Mouse (Mus musculus) thymus, postnatal 25 days (tissue): Measurements from ENCODE around the gene Ankra2.

Experiments used
- DNase-seq: peaks from one replicate; pipeline ENCODE4 v3.0.0; 2022

Ankra2 gene

DNA sequence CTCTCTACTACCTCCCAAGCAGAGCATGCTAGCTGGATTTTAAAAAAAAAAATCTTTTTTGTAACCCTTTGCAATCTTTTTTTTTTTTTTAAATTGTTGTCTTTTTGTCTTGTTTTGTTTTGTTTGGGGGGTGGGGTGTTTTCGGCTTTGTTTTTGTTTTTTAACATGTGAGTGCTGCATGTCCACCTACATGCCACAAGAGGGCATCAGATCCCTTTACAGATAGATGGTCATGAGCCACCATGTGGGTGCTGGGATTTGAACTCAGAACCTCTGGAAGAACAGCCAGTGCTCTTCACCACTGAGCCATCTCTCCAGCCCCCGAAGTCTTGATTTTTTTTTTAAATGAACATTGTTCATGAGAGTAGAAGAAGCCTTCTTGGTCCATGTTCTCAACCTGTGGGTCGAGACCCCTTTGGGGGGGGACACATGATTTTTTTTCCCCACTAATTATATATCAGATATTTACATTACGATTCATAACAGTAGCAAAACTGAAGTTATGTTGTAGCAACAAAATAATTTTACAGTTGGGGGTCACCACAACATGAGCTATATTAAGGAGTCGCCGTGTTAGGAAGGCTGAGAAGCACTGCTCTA, 35.1 kb downstream of the Ankra2 start:
- DNase-seq = no peak

DNA sequence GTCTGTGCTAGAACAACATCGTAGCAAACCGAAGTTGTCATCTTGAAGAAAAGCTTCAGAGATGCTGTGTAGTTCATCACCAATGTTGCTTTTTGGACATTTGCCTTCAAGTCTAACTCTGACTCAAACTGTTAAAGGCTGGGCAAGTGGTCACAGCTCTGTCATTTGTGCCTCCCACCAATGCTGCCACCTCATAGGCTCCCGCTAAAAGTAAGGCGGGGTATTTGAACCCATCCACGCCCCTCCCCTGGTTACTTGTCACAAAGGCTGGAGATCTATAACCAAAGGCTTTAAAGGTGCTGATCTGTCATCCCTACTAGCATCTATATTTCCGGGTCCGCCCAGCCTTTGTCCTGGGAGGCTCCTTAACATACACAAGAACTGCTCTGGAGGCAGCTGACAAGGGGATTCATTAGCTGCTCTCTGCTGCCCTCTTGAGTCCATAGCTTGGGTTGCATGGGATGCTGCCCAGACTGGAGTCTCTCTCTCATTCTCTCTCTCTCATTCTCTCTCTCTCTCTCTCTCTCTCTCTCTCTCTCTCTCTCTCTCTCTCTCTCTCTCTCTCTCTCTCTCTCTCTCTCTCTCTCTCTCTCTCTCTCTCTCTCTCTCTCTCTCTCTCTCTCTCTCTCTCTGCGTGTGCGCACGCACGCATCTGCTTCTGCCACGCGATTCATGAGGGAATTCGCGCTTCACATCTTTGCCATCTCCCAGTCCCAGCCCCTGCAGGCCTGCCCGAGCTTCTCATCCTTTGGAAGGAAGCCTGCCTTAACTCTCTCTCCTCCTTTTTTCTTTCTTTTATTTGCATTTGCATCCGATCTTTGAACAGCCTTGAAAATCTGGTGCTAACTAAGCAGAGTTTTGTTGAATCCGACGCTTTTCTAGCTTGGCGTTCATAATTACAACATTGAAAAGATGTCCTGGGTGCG, 36.2 kb downstream of the Ankra2 start:
- peak; percentile 60 for DNase-seq

DNA sequence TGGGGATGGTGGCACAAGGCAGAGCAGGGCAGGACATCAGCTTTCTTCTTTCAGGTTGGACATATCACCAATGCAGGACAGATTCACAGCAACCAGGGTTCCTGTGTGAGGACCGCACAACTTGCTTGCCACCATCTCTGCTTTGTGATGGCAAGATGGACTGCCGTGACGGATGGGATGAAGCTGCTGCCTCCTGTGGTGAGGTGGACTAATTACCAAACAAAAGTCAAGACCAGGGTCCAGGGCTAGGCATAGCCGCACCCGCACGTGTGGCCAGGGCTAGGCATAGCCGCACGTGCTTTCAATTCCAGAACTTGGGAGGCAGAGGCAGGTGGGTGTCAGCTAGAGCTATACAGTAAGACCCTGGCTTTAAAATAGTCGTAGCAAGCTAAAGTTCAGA, 42.4 kb downstream of the Ankra2 start:
- no peak for DNase-seq

DNA sequence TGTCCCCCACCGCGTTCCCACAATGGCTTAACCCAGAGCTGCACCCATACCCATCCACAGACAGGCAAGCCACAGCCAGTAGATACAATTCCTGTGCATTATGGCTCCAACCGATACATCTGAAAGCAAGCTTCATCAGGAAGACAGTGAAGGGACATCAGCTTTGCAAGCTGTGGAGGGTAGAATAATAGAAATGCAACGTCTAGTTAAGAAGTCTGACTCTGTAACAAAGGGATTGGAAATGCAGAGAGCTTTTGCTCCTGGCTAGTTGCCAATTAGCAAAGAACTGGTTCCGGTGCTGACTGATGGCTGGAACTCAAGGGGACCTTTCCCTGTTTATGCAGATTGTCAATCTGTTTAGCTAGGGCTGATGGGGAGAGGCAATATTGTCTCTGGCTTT, 43.5 kb downstream of the Ankra2 start:
- DNase-seq = no peak

DNA sequence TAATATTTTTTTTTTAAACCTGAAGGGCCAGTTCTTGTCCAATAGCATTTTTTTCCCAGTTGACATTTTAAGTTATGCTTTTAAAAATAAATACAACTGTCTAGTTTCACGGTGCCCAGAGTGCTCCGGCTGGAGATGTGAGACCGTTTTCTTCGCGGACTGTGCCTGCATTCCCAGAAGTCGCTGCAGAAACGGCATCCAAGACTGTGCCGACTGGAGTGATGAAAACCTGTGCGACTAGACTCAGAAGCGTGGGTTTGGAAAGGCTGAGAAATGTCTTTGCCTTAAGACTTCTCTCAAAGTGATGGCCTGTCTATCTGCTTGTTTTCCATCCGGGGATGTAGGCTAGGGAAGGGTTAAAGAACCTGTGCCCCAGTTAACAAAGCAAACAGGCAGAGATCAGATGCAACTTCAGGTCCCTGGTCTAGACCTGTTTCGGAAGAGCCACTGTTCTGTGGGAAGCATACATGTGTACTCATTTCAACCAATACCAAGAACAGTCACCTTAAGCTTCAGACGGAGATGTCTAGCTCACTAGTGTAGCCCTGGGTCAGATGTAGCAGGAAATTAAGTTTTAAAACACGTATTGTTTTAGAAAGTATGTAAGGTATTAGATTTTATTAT, 44.1 kb downstream of the Ankra2 start:
- DNase-seq = no peak

DNA sequence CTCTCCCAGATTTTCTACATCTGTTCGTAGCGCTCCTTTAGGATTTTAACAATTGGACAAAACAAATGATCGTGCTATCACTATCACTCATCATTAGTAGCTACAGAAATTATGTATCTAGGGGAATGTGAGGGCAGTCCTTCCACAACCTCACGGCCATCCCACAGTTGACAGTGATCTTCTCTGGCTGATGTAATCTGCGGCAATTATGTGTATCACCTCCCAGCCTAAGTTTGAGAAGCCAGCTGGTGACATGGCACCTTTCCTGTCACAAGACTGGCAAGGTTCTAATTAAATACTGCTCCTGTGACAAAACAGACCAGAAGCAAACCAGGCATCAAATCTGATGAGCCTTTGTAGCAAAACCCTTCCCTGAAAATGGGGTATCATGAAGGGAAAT, 45.1 kb downstream of the Ankra2 start:
- DNase-seq = no peak

DNA sequence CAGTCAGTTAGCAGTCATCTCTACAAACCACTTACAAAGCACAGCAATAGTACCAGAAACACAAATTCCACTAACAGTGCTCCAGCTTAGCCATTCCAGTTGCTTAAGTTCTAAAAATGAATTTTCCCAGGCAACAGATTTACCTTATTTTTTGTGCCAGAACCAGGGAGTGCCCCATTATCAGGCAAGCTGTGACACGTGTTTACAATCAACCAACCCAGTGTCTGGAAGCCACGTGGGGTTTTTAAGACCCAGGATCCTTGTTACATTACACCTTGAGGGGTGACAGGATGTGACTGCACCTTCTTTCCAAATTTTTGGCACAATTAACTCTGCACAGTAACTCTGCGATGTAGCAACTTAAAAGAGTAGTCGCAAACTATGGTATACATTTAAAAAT, 45.9 kb downstream of the Ankra2 start:
- no peak for DNase-seq

DNA sequence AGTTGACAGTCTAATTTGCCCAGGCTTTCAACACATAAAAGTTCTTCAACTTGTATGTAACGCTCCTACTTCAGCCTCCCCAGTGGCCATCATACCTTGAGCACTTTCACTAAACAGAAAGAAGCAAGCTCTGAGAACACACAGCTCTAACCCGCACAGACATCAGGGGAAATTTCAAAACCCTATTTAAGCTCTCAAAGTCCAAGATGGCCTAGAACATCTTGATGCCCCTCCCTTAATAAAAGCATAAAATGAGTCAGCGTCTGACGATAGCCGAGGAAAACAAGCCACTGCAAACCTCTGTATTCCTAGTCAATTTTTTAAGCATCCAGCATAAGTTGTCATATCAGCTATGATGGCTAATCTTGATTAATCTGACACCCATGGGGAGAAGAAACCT, 48.7 kb downstream of the Ankra2 start:
- DNase-seq = no peak

DNA sequence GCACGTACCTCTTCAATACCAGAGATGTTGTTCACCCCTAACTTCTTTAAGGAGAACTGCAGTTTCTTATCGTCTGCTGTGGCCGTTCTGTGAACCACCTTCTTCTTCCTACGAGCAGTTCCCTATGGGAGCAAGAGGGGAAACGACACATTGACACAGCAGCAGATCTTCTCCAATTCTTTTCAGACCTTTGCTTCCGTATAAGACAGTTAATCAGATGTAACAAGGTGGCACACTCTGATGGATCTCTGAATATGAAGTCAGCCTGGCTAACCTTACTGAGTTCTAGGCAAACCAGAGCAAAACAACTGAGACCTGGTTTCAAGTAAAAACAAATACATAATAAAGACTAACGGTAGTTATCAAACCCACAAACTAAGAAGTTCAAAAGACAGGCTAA, 50.8 kb downstream of the Ankra2 start:
- no peak for DNase-seq

DNA sequence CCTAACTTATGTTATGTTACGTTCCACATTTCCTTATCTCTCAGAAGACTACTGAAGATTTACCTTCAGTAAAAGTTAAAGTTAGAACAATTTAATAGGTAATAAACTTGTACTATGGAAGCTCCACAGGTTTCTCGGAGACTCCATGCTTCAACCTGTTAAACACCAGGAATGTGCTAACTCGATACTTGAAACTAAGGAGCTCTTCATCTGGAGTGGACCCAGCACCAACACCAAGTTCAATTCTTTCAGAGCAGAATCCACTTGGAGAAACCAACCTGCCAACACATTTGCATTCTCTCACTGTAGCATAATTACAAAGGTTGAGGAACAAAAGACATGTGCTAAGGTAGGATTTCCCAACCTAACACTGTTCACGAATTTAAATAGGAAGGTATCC, 52.2 kb downstream of the Ankra2 start:
- no peak for DNase-seq

DNA sequence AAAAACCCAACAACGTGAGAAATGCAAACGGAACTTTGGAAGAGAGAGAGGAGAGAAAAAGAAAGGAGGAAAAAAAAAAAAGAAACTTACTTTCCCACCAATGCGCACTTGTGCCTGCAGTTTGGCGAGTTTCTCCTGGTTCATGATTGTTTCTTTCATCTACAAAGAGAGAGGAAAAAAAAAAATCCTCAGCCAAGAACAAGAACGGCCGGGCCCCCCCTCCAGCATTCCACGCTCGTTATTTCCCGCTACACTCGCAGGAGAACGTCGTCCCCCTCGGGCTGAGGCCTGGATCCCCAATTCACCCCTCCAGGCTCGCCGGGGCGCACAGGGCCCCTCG, 53.2 kb downstream of the Ankra2 start:
- DNase-seq = no peak

DNA sequence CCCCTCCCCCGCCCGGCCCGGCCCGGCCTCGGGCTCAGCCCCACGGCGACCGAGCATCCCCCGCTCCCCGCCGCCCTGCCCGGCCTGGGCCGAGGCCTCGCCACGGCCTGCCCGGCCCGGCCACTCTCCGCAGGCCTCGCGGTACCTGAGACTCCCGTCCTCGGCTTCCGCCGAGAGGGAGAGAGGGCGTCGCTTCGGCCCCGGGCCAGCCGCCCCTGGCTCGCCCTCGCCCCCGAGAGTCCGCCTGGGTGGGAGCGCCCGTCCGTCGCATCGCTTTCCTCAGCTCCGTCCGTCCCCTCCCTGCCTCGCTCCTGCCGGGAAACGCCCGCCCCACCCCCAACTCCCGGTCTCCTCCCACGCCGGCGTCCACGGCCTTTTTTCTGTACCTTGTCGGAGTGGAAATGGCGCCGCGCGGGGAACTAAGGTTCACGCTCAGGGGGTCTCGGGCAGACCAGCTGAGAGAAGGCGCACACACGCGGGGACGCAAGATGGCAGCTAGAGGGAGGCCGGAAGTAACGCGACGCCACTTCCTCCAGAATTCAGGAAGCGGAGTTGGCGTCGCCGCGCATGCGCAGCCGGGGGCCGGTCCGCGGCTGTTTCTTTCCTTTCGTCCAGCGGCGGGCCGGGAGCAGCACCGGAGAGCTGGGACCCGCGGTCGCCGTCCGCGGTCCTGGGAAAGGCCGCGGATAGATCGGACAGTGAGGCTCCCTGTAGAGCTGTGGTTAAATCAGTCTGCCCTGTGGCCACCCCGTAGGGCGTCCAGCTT, 53.8 kb downstream of the Ankra2 start, which contains the start of gene Btf3:
Gene Btf3 (minus strand): TSS at position 527 of the 766 bp plus-strand sequence.
- DNase-seq = peak; percentile 90

DNA sequence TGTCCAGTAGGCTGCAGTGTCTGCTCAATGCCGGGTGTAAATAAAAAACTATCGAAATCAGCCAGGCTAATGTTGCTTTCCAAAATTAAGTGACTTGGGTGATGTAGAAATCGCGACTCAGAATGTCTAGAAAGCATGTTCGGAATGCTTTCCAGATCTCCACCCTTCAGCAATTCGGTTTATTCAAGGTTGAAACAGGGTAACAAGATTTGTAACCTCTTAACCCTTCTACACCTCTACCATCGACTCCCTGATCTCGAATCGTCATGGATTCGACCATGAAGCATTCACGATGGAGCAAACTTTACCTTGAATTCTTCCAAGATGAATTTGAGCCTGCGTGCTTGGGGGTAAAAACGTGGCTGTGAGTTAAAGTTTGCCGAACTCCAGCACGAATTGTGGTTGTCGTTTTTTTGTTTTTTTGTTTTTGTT, 54.4 kb downstream of the Ankra2 start:
- no peak for DNase-seq

DNA sequence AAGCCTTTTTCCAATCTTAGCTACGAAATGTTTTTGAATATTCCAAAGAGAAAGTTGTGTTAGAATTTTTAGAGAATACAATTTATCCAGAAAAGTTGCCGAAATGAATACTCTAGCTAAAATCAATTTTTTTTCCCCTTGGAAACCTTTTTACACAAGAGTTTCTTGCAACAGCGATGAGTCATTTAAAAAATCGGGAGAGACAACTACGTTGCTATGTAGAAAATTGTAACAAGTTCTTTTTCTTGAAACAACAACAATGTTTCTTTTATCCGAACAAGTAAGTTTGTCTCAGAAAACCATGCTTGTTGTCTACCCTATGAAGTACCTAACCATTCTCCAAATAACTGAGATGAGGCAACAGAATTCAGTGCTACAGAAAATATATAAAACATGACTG, 55.0 kb downstream of the Ankra2 start:
- DNase-seq = no peak
